Mouse (Mus musculus) lung, embryonic 16.5 days (tissue): ENCODE measurements around the gene Gm43951. TPM values are rescaled to one million over a fixed set of nuclear protein-coding genes. Genes with fewer than 3 reads are reported as not detected.

ENCODE experiments used
- ATAC-seq: fragments of 200-750 bp; cut with Nextera tagmentation; 2 replicates; pipeline ENCODE4 v1.8.0; 2017; ENCODE audit warnings: low read depth, mild to moderate bottlenecking, moderate library complexity
- H3K27ac ChIP-seq: fragments of 300-500 bp; sonication (generic); 2 replicates; pipeline ENCODE4 v1.5.1; 2014; ENCODE audit warnings: mild to moderate bottlenecking, control low read depth, low read length
- H3K27me3 ChIP-seq: fragments of 300-500 bp; sonication (generic); 2 replicates; pipeline ENCODE4 v1.6.1; 2014; ENCODE audit warnings: low read depth, low read length, mixed read lengths; ENCODE audit not compliant: control insufficient read depth, insufficient read depth
- H3K36me3 ChIP-seq: fragments of 300-500 bp; sonication (generic); 2 replicates; pipeline ENCODE4 v1.6.1; 2014; ENCODE audit warnings: low read length; ENCODE audit not compliant: control insufficient read depth, insufficient read depth
- H3K4me1 ChIP-seq: fragments of 300-500 bp; sonication (generic); replicated peaks from 2 replicates; pipeline ENCODE4 v1.6.1; 2014; ENCODE audit warnings: low read length, mixed read lengths; ENCODE audit not compliant: control insufficient read depth, insufficient read depth
- H3K4me2 ChIP-seq: fragments of 300-500 bp; sonication (generic); 2 replicates; pipeline ENCODE4 v1.6.1; 2014; ENCODE audit warnings: low read depth, low read length, control low read depth
- H3K4me3 ChIP-seq: fragments of 300-500 bp; sonication (generic); 2 replicates; pipeline ENCODE4 v1.5.1; 2014; ENCODE audit warnings: mild to moderate bottlenecking, low read length, control low read depth
- H3K9ac ChIP-seq: fragments of 300-500 bp; sonication (generic); 2 replicates; pipeline ENCODE4 v1.6.1; 2014; ENCODE audit warnings: low read length, control low read depth
- H3K9me3 ChIP-seq: fragments of 300-500 bp; sonication (generic); 2 replicates; pipeline ENCODE4 v1.6.1; 2016; ENCODE audit warnings: low read length; ENCODE audit not compliant: control insufficient read depth
- WGBS: fragments of 180-500 bp; shearing (Covaris S2); extraction: QIAGEN DNeasy Blood & Tissue Kit; methylation state at CpG from one replicate; pipeline ENCODE4 v1.1.7; 2014; 5-methylcytosine and 5-hydroxymethylcytosine counted together
- polyA plus RNA-seq: library from polyadenylated mRNA; unstranded; fragments of >200 nt; fragmentation: Nextera tagmentation; extraction: Ambion mirVana; gene quantifications from 2 replicates; pipeline ENCODE4 v1.2.1, GENCODE M21; 2015

Gene Gm43951
- polyA plus RNA-seq, 1 experiment from 2014 or later = 0.11 TPM

GRCm38 (mm10) chr11:72226901-72227300 is 20.3 kb upstream of the Gm43951 start:
- no peaks in the 10 kb centered on the region for H3K4me1 ChIP-seq

GRCm38 (mm10) chr11:72226020-72226791 is 19.6 kb upstream of the Gm43951 start:
- 68% methylated on average over 10 of the region's 10 CpGs for WGBS
- no peak overlapping the region for H3K4me3 ChIP-seq

More at GRCm38 (mm10) chr11:72226901-72227300, 20.3 kb upstream of the Gm43951 start:
- Histone ChIP-seq H3K9me3 (no peaks in the 10 kb centered on the region), H3K4me2 (no peak overlapping the region), H3K9ac (no peak overlapping the region), H3K27me3 (no peaks in the 10 kb centered on the region), H3K27ac (no peak overlapping the region), H3K36me3 (no peaks in the 10 kb centered on the region), H3K4me3 (no peak overlapping the region)
- no peak for ATAC-seq
- 74% methylated on average over 6 of the region's 6 CpGs for WGBS

GRCm38 (mm10) chr11:72224865-72225264 is 18.2 kb upstream of the Gm43951 start:
- peak; percentile 63; the same call in 1 of the 2 replicates for ATAC-seq

More at GRCm38 (mm10) chr11:72226020-72226791, 19.6 kb upstream of the Gm43951 start:
- ATAC-seq = no peak
- no peaks in the 10 kb centered on the region for H3K4me1 ChIP-seq
- no peaks in the 10 kb centered on the region for H3K27me3 ChIP-seq
- H3K36me3 ChIP-seq = no peaks in the 10 kb centered on the region
- H3K27ac ChIP-seq = no peak overlapping the region
- no peak overlapping the region for H3K9ac ChIP-seq
- no peak overlapping the region for H3K4me2 ChIP-seq
- H3K9me3 ChIP-seq = no peaks in the 10 kb centered on the region

GRCm38 (mm10) chr11:72223414-72223813 is 16.8 kb upstream of the Gm43951 start:
- H3K27me3 ChIP-seq = no peaks in the 10 kb centered on the region
- H3K27ac ChIP-seq = no peak overlapping the region
- H3K4me2 ChIP-seq = no peak overlapping the region
- no peak overlapping the region for H3K4me3 ChIP-seq
- H3K9ac ChIP-seq = no peak overlapping the region
- H3K36me3 ChIP-seq = no peaks in the 10 kb centered on the region
- no peak for ATAC-seq
- WGBS = 66% methylated on average over 4 of the region's 4 CpGs
- H3K4me1 ChIP-seq = no peaks in the 10 kb centered on the region
- H3K9me3 ChIP-seq = no peaks in the 10 kb centered on the region

More at GRCm38 (mm10) chr11:72224865-72225264, 18.2 kb upstream of the Gm43951 start:
- Histone ChIP-seq H3K36me3 (no peaks in the 10 kb centered on the region), H3K4me3 (no peak overlapping the region), H3K27ac (no peak overlapping the region), H3K9ac (no peak overlapping the region), H3K9me3 (no peaks in the 10 kb centered on the region), H3K27me3 (no peaks in the 10 kb centered on the region), H3K4me2 (no peak overlapping the region), H3K4me1 (no peaks in the 10 kb centered on the region)
- WGBS = 6% methylated on average over 5 of the region's 5 CpGs

- no peaks in the 10 kb centered on the region for H3K36me3 ChIP-seq
- H3K9me3 ChIP-seq = no peaks in the 10 kb centered on the region
- WGBS = 13% methylated on average over 6 of the region's 6 CpGs
- no peak overlapping the region for H3K27ac ChIP-seq
- no peak overlapping the region for H3K9ac ChIP-seq
- no peak overlapping the region for H3K4me2 ChIP-seq
- H3K4me1 ChIP-seq = peaks cover 5% of the 10 kb centered on the region; the same call in 1 of the 2 replicates
- ATAC-seq = 0 out of 2 replicates have a peak, but pooled peaks have one; percentile 38
- H3K27me3 ChIP-seq = no peaks in the 10 kb centered on the region
- H3K4me3 ChIP-seq = no peak overlapping the region
These were observed 14.6 kb upstream of the Gm43951 start for GRCm38 (mm10) chr11:72221278-72221677.

- Histone ChIP-seq H3K36me3 (no peaks in the 10 kb centered on the region), H3K27ac (no peak overlapping the region), H3K4me2 (no peak overlapping the region), H3K27me3 (no peaks in the 10 kb centered on the region), H3K9ac (no peak overlapping the region), H3K4me3 (no peak overlapping the region), H3K9me3 (no peaks in the 10 kb centered on the region), H3K4me1 (peaks cover 15% of the 10 kb centered on the region; the same call in 1 of the 2 replicates)
- 69% methylated on average over 5 of the region's 5 CpGs for WGBS
- no peak for ATAC-seq
These were observed 10.5 kb upstream of the Gm43951 start for GRCm38 (mm10) chr11:72217116-72217515.

GRCm38 (mm10) chr11:72215410-72215797 is 8.8 kb upstream of the Gm43951 start, which contains the start of gene Med31:
Med31 (minus strand) TSS chr11:72215592.
- Histone ChIP-seq H3K4me3 (peak within 1 kb of the TSS; percentile 88), H3K27me3 (no peaks in the 10 kb centered on the region), H3K9me3 (no peaks in the 10 kb centered on the region), H3K27ac (peak within 1 kb of the TSS; percentile 67), H3K9ac (peak within 1 kb of the TSS; percentile 75), H3K36me3 (peaks cover 11% of the 10 kb centered on the region), H3K4me2 (peak within 1 kb of the TSS; percentile 97), H3K4me1 (peaks cover 15% of the 10 kb centered on the region; the same call in 1 of the 2 replicates)
- peak; percentile 75 for ATAC-seq
- WGBS = under 1% methylated on average over 29 of the region's 29 CpGs

GRCm38 (mm10) chr11:72214591-72215409 is 8.2 kb upstream of the Gm43951 start:
- H3K4me1 ChIP-seq = peaks cover 15% of the 10 kb centered on the region; the same call in 1 of the 2 replicates
- peaks cover 12% of the 10 kb centered on the region for H3K36me3 ChIP-seq
- H3K27me3 ChIP-seq = no peaks in the 10 kb centered on the region
- H3K9ac ChIP-seq = peak overlapping the region; percentile 75
- ATAC-seq = peak; percentile 98
- peak overlapping the region; percentile 88 for H3K4me3 ChIP-seq
- peak overlapping the region; percentile 97 for H3K4me2 ChIP-seq
- H3K9me3 ChIP-seq = no peaks in the 10 kb centered on the region
- H3K27ac ChIP-seq = peak overlapping the region; percentile 67
- under 1% methylated on average over 51 of the region's 51 CpGs for WGBS
